Mouse (Mus musculus) cortical plate, adult 2 months (tissue): ENCODE data around the gene Usp42. TPM values are rescaled to one million over a fixed set of nuclear protein-coding genes. Genes with fewer than 3 reads are reported as not detected.

Source experiments
- H3K27ac ChIP-seq: fragments of 200-500 bp; 2 replicates; pipeline ENCODE4 v1.5.1; 2012; ENCODE audit warnings: low read length, control low read depth, inconsistent platforms; ENCODE audit not compliant: insufficient read depth
- H3K4me1 ChIP-seq: fragments of 200-500 bp; 2 replicates; pipeline ENCODE4 v1.6.1; 2011; ENCODE audit warnings: low read length; ENCODE audit not compliant: control insufficient read depth, insufficient read depth
- H3K4me3 ChIP-seq: fragments of 200-500 bp; 2 replicates; pipeline ENCODE4 v1.5.1; 2011; ENCODE audit warnings: mild to moderate bottlenecking, low read length, control low read depth; ENCODE audit not compliant: insufficient read depth
- CTCF ChIP-seq: fragments of 200-500 bp; IDR thresholded peaks from 2 replicates; pipeline ENCODE4 v1.5.1; 2011; ENCODE audit warnings: mild to moderate bottlenecking, control low read depth, low read length; ENCODE audit not compliant: insufficient read depth; ENCODE audit errors: extremely low read depth
- POLR2A ChIP-seq: fragments of 200-500 bp; IDR thresholded peaks from 2 replicates; pipeline ENCODE4 v1.6.1; 2011; ENCODE audit warnings: mild to moderate bottlenecking, low read length, control low read depth; ENCODE audit not compliant: insufficient read depth; ENCODE audit errors: extremely low read depth
- polyA plus RNA-seq: library from polyadenylated mRNA; depleted of rRNA; stranded (reverse); fragments of >200 nt; gene quantifications from 2 replicates; pipeline ENCODE4 v1.2.3, GENCODE M21; 2012; rRNA removed

The Usp42 gene
- 10.9 and 12.4 TPM in 2 replicates for polyA plus RNA-seq

GRCm38 (mm10) chr5:143732180-143732891 is at the start of gene Usp42:
Gene Usp42 (minus strand): TSS chr5:143732280.
- no peaks in the 10 kb centered on the region; the same call in none of the 2 replicates for H3K4me1 ChIP-seq
- peak within 1 kb of the TSS; percentile 83 for H3K27ac ChIP-seq
- TF ChIP-seq CTCF (0 out of 2 replicates have a peak, but pooled peaks have one; percentile 1), POLR2A (peak; percentile 93)
- H3K4me3 ChIP-seq = peak within 1 kb of the TSS; percentile 60

DNA sequence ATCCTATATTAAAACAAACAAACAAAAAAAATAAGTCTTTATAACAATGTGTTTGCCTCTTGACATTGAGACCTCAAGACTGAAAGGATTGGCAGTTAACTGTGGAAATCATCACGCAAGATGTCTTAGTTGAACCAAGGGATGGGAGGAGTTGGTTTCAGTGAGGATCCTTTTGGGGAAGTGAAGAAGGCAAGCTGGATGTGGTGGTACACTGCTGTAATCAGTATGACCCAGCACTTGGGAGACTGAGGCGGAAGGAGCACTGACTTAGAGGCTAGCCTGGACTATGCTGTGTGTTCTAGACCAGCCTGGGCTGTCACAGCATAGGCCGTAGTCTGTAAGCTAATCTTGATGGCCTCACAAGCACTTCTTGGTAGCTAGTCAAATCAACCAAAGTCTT is 28.4 kb upstream of the Usp42 start:
- Histone ChIP-seq H3K4me1 (peaks cover 1% of the 10 kb centered on the region; the same call in 1 of the 2 replicates), H3K4me3 (no peak overlapping the region), H3K27ac (no peak overlapping the region)
- TF ChIP-seq POLR2A = no peak
- TF ChIP-seq CTCF = no peak

GRCm38 (mm10) chr5:143759554-143759953 is 27.5 kb upstream of the Usp42 start:
- TF ChIP-seq POLR2A = no peak
- no peak for TF ChIP-seq CTCF
- peaks cover 1% of the 10 kb centered on the region; the same call in 1 of the 2 replicates for H3K4me1 ChIP-seq
- H3K27ac ChIP-seq = no peak overlapping the region
- H3K4me3 ChIP-seq = no peak overlapping the region

DNA sequence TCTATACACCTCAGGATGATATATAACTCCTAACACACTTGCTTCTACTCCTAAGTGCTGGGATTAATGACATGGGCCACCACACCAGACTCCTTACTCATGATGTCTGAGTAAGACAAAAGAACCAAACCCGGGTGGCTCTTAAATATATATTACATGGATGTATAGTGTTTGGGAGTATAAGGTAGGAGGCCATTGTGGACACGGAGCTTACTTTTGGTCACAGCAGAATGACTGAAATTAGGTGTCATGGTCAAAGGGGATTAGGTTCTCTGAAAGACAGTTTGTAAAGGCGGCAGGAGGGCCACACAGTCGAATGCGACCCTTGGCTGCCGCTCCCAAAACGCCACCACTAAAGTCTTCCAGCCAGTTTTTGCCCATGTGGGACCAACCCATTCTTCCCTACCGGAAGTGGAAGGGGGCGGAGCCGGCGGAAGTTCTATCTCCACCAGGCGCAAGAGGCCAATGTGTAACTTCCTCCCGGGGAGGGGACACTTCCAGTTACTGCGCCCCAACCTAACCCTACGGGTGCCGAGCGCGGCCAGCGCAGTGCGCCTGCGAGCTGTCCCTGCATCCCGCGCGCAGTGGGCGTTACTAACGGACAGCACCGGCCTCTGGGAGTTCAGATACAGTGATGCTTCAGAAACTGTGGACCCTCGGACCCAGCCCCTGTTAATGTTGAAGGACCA is 25.8 kb upstream of the Usp42 start:
- Histone ChIP-seq H3K4me3 (peak overlapping the region; percentile 41), H3K4me1 (peaks cover 1% of the 10 kb centered on the region; the same call in 1 of the 2 replicates), H3K27ac (no peak overlapping the region)
- TF ChIP-seq CTCF (no peak), POLR2A (peak; percentile 57; the same call in 1 of the 2 replicates)

GRCm38 (mm10) chr5:143755529-143756141 is 23.6 kb upstream of the Usp42 start:
- no peak overlapping the region for H3K4me3 ChIP-seq
- peaks cover 1% of the 10 kb centered on the region; the same call in 1 of the 2 replicates for H3K4me1 ChIP-seq
- no peak overlapping the region for H3K27ac ChIP-seq
- TF ChIP-seq POLR2A (no peak), CTCF (no peak)

- Histone ChIP-seq H3K4me1 (no peaks in the 10 kb centered on the region), H3K4me3 (no peak overlapping the region), H3K27ac (no peak overlapping the region)
- TF ChIP-seq POLR2A (no peak), CTCF (no peak)
Measured at GRCm38 (mm10) chr5:143749630-143750208, 17.6 kb upstream of the Usp42 start.

GRCm38 (mm10) chr5:143731483-143732112 is 482 bp downstream of the Usp42 start:
- Histone ChIP-seq H3K4me1 (no peaks in the 10 kb centered on the region; the same call in none of the 2 replicates), H3K27ac (peak overlapping the region; percentile 83; the same call in 1 of the 2 replicates), H3K4me3 (peak overlapping the region; percentile 60)
- TF ChIP-seq CTCF (no peak), POLR2A (no peak)

DNA sequence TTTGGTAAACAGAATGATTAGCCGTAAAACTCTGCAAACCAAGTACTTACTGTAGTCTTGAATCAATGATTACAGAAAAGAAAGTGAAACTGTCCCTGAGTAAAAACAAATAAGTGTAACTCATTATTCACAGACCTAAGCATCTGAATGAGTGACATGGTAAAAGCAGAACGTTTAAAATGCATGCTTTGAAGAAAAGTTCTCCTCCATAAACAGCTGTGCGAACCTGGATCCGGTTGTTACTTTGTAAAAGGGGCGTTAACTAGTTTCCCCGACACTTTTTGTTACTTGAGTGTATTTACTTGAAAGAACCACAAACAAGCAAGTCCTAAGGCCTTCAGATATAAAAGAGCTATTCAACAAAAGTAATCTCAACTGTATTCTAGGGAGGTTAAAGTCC is 1.2 kb downstream of the Usp42 start:
- TF ChIP-seq CTCF (no peak), POLR2A (no peak)
- Histone ChIP-seq H3K27ac (no peak overlapping the region), H3K4me1 (no peaks in the 10 kb centered on the region; the same call in none of the 2 replicates), H3K4me3 (peak overlapping the region; percentile 60; the same call in 1 of the 2 replicates)

GRCm38 (mm10) chr5:143721962-143722361 is 10.1 kb downstream of the Usp42 start:
- no peak for TF ChIP-seq CTCF
- TF ChIP-seq POLR2A = no peak
- no peak overlapping the region for H3K27ac ChIP-seq
- H3K4me1 ChIP-seq = no peaks in the 10 kb centered on the region
- no peak overlapping the region for H3K4me3 ChIP-seq
